Mouse (Mus musculus): ENCODE data around the gene Arih2.

Arih2 gene

GRCm38 (mm10) chr9:108559169-108559568, 90.0 kb downstream of the Arih2 start:
- no peak for DNase-seq
